Mouse (Mus musculus) right cerebral cortex, postnatal 14 days (tissue): ENCODE results near the gene Tmem110.
A peak's percentile ranks its signal among the peaks of the same experiment; 100 is the strongest.

Source experiments
- DNase-seq: peaks from one replicate; pipeline ENCODE4 v3.0.0; 2022

Gene Tmem110

DNA sequence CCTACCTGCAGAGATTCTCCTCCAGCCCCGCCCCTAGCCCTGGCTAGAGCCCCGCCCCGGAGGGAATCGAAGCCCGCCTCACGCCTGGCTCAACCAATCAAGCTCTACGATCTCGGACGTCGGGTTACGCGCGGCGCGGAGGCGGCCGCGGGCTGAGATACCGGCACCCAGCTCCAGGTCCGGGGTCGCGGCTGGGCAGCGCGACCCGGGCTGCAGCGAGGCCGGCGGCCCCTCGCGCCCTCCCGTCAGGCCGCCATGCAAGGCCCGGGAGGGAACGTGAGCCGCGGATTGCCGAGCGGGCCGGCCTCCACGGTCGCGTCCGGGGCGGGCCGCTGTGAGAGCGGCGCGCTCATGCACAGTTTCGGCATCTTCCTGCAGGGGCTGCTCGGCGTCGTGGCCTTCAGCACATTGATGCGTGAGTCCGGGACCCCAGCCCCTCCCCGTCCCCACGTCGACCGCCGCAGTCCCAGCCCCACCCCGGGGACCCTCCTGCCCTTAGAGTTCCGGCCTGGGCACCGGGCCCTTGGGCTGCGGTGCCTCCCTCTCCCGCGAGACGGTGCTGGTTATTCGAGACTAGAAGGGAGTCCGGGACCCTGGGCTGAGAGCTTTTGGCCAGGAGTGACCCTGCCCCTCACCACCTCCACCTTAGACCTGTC, at the start of gene Tmem110:
Gene Tmem110 (plus strand): TSS at position 115 of the 656 bp plus-strand sequence.
- peak; percentile 84 for DNase-seq

DNA sequence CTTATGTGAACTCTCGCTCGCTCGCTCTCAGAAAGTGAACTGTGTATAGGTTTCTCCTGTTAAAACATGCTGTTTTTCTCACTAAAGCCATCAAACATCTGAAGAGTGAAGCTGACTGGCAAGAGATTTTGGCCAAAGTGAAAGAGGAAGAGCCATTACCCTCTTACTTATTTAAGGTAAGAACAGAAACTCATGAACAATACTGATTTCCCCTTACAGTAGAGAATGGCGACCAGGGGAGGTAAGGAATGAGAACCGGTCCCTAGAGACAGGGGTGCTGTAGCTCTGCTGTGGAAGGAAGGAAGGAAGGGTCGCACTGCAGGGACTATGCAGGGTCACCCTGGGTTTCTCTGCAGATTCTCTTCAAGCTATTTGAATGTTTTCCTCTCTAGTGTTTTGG, 40.8 kb upstream of the Tmem110 start:
- DNase-seq = no peak

DNA sequence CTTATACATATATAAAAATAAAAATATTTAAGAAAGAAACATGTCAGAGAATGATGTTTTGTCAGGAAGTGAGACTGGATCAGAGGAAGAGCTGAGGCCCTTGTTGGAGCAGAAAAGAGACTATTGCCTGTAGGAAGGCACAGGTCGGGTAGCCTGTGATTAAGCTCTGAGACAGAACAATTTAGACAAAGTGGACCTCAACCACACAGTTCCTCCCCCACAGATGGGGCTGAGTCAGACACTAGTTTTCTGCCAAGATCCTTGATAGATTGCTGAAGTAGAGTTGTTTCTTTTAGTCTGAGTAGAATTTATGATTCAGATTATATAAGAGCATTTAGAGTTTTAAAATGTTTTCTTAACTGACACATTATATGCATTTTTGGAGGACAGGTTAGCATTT, 35.9 kb upstream of the Tmem110 start:
- no peak for DNase-seq

GRCm38 (mm10) chr14:30792871-30793270, 32.5 kb upstream of the Tmem110 start:
- DNase-seq = no peak

DNA sequence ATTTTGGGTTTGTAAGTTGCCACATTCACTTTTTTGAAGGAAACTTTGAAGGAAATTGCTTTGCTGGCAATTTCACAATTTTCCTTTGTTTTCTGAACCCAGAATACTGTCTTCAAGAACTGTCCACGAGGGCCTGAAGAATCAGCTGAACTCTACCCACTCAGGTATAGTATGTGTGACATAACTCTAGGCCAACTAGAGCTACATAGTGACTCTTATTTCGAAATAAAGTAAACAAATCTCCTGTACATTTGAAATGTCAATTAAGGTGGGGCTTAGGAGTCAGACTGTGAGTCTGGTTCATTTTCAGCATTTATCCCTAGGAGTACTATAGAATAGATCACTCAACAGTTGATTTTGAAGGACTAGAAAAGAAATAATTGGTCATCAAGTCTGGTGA, 23.6 kb upstream of the Tmem110 start:
- DNase-seq = no peak

- no peak for DNase-seq
These were observed 4.3 kb upstream of the Tmem110 start for GRCm38 (mm10) chr14:30821136-30821535.

GRCm38 (mm10) chr14:30824456-30824995, 864 bp upstream of the Tmem110 start:
- DNase-seq = no peak

DNA sequence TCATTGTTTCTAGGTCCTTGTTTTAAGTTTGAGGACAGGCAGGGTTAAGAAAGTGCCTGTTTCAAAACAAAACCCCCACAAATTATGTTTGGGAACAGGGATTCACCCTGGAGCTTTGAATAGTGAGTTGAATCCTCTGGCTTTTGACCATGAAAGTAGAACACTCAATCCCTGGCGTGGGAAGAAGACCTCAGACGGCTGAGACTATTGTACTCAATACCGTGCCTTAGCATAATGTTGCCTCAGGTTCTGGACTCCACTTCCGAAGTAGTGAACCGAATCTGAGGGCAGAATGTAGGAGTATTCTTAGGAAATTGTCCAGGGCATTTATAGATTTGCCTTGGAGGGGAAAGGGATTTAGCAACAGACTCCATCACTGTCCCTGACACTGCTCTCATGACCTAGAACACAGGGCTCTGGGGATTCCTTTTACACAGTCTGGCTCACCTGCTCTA, 342 bp upstream of the Tmem110 start:
- no peak for DNase-seq

DNA sequence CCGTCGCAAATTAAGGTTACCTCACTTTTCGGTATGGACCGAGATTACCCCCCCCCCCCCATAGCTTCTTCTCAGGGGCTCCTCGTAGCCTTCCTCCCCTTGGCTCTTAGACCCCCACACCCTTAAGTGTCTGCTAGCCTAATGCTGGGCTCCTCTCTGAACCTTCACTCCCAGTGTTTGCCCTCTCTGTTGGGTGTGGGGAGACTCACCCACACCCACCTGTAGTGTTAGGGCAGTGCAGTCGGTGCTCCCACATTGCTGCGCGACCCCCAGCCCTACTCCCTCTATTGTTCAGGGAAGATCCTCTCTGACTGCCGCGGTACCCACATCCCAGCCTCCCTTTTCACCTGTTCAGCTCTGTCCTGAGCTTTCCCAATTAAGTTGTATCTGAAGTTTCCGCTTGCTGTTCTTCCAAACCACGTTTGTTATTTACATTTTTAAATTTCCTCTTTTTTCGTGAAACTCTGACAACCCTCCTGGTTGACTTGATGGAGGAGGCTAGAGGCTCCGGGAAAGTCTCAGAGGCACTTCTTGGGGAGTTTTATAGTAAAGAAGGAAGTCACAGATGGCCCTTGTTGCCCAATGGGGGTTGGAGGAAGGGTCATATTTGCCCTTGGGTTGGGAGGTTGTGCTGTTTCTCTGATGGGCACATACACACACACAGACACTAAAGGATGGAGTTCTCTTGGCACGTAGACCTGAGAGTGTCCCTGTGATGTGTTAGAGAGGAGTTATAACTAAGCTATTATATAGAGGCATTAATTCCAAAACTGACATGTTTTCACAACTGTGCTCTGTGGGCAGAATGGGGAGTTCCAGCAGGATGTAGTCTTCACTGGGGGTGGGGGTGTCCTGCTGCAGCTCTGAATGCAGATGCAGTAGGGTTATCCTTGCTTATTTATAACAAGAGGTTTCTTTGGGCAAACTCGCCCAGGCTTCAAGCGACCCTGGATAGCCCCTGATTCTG, 1.1 kb downstream of the Tmem110 start:
- DNase-seq = no peak

- no peak for DNase-seq
These were observed 2.1 kb downstream of the Tmem110 start for GRCm38 (mm10) chr14:30827480-30827879.

- DNase-seq = no peak
These were observed 2.7 kb downstream of the Tmem110 start for GRCm38 (mm10) chr14:30828077-30828476.

- no peak for DNase-seq
These were observed 3.5 kb downstream of the Tmem110 start for GRCm38 (mm10) chr14:30828635-30829460.

DNA sequence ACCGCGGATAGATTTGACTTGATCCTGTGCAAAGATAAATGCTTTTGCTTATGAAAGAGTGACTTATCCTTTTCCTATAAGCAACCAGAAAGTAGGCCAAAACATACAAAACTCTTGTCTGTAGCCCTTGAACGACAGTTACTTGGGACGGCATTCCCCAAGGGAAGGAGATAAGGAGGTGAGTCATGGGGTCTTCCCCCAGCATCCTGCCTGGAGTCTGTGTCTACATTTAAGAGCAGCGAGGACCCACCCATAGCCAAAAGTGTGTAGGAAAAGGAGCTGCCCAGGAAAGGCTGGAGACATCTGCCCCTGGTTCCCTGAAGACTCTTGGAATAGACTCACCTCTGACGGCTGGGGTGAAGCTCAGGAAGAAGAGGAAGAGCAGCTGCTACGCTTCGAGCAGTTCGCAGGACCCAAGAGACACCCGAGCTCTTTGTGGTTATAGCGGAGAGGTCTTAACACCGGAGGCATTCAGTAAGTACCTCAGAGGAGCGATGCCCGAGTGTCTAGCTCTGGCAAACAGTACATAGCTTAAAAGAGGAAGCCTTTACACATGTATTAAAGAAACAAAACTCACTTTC, 12.1 kb downstream of the Tmem110 start:
- no peak for DNase-seq

DNA sequence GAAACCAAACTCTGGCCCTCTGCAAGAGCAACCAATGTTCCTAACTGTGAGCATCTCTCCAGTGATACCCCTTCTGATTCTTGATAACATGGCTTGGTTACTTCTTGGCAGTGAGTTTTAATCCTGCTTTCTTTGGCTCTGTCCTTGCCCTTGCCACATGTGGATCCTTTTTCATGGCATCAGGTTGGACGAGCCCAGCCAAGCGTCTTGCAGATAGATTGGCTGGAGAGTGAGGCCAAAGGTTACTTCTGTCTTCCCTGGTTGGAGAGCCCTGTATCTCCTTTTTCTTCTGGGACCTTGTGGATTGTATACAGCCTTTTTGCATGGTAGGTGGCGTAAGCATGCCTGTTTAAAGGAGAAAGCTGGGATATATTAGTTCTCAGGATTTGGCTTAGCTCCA, 18.3 kb downstream of the Tmem110 start:
- DNase-seq = no peak

DNA sequence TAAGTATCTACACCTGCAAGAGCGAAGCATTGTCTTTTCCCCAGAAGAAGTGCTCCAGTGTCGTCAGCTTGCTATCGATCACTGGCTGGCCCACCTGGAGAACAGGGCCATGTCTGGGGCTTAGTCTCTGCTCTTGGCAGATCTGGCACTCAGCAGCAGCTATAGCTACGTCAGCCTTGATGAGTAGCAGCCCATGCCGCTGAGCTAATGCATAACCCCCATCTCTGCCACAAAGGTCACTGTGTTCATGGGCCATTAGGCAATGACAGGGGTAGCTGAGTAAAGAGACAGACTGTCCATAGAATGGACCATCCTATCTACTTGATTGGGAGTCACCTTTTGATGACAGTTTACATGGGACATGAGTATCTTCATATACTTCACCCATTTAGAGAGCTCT, 25.1 kb downstream of the Tmem110 start:
- DNase-seq = no peak

DNA sequence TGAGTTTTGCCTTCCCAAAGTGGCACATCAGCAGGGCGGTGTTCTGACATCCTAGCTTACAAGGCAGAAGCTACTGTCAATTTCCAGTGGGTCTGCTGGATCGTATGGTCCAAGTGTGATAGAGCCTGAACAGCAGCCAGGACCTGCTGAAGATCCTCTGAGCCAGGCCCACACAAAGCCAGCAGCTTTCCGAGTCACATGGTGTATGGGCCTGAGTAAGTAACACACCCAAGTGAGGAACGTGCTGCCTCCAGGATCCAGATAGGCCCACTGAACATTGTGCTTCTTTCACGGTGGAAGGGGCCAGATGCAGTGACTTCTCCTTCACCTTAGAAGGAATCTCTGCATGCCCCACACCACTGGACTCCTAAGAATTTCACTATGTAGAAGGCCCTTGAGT, 26.9 kb downstream of the Tmem110 start:
- DNase-seq = no peak

GRCm38 (mm10) chr14:30855316-30855715, 29.9 kb downstream of the Tmem110 start:
- no peak for DNase-seq

- DNase-seq = no peak
These were observed 31.6 kb downstream of the Tmem110 start for GRCm38 (mm10) chr14:30856885-30857507.

- DNase-seq = no peak
These were observed 32.6 kb downstream of the Tmem110 start for GRCm38 (mm10) chr14:30857990-30858389.

DNA sequence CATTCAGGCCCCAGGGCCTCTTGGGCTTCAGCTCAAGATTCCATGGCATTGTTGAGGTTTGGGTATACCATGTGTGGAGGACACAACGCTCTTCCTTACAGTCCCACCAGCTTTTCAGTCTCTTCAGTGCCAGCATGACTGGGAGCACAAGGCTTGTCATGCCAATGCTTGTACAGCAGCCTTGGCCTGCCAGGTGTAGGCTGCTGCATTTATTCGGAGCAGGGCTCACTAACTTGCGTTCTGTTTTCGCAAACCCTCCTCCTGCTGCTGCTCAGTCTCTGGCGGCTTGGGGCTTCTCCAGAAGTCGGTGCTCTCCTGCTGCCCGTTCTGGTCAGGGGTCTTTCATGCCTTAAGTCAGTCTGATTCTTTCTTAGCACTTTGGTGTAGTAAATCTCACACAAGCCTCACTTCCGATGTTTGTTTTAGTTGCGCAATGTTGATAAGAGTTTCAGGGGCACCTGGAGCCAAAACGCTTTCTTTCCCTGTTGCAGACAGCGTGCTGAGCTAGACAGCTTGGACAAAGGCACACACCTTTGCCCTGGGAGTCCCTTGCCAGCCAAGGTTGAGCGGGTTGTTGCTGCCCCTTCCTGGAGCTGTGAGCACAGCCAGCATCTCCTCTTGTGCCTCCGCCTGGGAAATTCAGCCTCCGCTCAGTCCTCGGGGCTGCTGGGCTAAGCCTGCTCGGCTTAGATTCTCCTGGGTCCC, 36.2 kb downstream of the Tmem110 start:
- DNase-seq = no peak

DNA sequence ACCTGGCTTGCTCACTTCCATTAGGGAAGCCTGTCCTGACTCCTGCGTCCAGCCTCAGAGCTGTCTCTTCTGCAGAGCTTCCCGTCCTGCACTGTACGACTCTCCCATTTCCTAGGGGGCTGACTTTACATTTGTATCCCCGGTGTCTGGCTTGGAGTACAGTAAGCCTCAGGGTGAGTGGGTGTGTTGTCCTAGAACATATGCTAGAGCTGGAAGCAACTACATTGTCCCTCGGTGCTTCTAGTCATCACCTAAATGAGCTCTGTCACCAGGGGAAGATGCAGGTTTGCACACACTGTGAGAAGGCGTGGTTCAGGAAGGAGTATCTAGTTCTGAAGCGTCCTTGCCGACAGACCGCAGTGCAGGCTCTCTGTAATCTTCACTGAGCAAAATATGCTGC, 37.0 kb downstream of the Tmem110 start:
- no peak for DNase-seq
